Mouse (Mus musculus) cortical plate, adult 2 months (tissue): ENCODE results near the gene Lin52. TPM values are rescaled to one million over a fixed set of nuclear protein-coding genes. Genes with fewer than 3 reads are reported as not detected.

Experiments
- H3K27ac ChIP-seq: fragments of 200-500 bp; 2 replicates; pipeline ENCODE4 v1.5.1; 2012; ENCODE audit warnings: low read length, control low read depth, inconsistent platforms; ENCODE audit not compliant: insufficient read depth
- H3K4me1 ChIP-seq: fragments of 200-500 bp; 2 replicates; pipeline ENCODE4 v1.6.1; 2011; ENCODE audit warnings: low read length; ENCODE audit not compliant: control insufficient read depth, insufficient read depth
- H3K4me3 ChIP-seq: fragments of 200-500 bp; 2 replicates; pipeline ENCODE4 v1.5.1; 2011; ENCODE audit warnings: mild to moderate bottlenecking, low read length, control low read depth; ENCODE audit not compliant: insufficient read depth
- CTCF ChIP-seq: fragments of 200-500 bp; IDR thresholded peaks from 2 replicates; pipeline ENCODE4 v1.5.1; 2011; ENCODE audit warnings: mild to moderate bottlenecking, control low read depth, low read length; ENCODE audit not compliant: insufficient read depth; ENCODE audit errors: extremely low read depth
- POLR2A ChIP-seq: fragments of 200-500 bp; IDR thresholded peaks from 2 replicates; pipeline ENCODE4 v1.6.1; 2011; ENCODE audit warnings: mild to moderate bottlenecking, low read length, control low read depth; ENCODE audit not compliant: insufficient read depth; ENCODE audit errors: extremely low read depth
- polyA plus RNA-seq: library from polyadenylated mRNA; depleted of rRNA; stranded (reverse); fragments of >200 nt; gene quantifications from 2 replicates; pipeline ENCODE4 v1.2.3, GENCODE M21; 2012; rRNA removed

The Lin52 gene
- 31.4 and 41.0 TPM in 2 replicates for polyA plus RNA-seq

DNA sequence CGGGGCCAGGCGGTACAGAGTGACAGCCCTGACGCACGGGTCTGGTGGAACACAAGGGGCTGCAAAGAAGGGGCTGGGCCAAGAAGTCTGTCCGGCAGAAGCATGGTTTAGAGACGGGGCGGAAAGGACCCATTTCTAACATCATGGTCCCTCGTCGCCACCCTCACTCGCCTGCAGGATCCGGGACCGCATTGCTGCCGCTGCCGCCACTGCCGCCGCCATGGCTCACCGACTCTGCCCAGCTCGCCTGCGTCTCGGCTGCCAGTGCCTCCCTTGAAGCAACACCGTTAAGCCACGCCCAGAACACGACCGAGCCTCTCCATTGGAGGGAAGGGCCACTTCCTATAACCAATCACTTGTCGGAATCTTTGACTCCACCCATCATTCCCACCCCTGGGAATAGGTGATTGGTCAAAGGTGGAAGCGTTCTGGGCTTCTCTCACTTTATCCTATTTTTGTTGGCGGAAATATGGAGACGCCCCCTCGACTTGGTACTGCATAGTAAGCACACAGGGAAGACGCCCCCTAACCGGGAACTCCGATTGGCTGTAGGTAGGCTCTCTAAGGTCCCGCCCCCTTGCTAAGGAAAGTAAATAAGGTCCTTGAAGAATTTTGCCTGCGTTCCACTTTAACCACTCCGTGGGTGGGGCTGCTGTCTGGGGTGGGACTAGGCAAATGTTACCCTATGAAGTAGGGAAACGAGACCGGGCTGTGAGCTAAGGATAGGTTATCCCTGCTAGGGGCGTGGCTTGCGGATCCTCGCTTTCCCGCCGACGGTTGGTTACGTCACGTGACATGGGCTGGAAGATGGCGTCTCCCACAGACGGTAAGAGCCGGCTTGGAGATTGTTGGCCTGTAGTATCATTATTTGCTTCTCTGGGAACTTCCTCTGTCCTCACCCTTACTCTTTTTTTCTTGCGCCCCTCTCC, at the start of gene Lin52, which contains the start of gene Aldh6a1:
TSS of gene Lin52 (plus strand) at position 705 of the 929 bp plus-strand sequence.
TSS of gene Aldh6a1 (minus strand) at position 287 of the 929 bp plus-strand sequence.
- TF ChIP-seq POLR2A (peak; percentile 98), CTCF (no peak)
- Histone ChIP-seq H3K4me1 (no peaks in the 10 kb centered on the region), H3K4me3 (peak within 1 kb of the TSS; percentile 49), H3K27ac (0 out of 2 replicates have a peak within 1 kb of the TSS, but pooled peaks have one; percentile 12)

DNA sequence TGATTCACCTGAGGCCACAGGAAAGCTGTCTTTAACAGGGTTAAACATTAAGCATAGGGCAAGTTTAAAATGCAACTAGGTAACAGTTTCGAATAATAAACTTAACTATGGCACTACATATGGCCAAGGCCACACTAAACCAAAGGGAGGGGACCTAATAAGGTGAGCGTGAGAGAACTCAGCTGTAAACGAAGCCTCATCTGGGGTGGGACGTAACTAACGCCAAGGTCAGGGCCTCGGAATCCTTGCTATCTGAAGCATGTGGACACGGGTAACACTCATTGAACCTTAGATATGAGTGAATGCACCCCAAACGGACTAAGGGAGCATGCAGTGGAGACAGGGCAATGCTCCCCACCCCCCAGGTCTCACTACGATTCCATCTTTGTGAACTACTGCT, 48.3 kb upstream of the Lin52 start:
- Histone ChIP-seq H3K4me3 (no peak overlapping the region), H3K27ac (no peak overlapping the region), H3K4me1 (no peaks in the 10 kb centered on the region)
- TF ChIP-seq POLR2A (no peak), CTCF (no peak)

DNA sequence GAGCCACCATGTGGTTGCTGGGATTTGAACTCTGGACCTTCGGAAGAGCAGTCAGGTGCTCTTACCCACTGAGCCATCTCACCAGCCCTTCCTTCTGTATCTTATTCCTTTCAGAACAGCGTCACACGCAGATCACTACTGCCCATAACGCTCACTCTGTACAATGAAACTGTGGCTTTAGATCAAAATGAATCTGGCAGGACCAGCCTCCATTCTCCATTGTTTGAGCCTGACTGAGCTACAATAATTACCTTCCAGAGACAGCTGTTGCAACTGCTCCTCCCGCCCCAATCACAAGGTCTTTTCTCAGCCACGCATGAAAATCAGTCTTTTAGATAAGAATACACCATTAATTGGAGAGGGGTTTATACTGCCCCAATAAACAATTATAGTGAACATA, 46.7 kb upstream of the Lin52 start:
- Histone ChIP-seq H3K27ac (no peak overlapping the region), H3K4me1 (no peaks in the 10 kb centered on the region; the same call in 1 of the 2 replicates), H3K4me3 (no peak overlapping the region)
- TF ChIP-seq POLR2A (no peak), CTCF (no peak)

DNA sequence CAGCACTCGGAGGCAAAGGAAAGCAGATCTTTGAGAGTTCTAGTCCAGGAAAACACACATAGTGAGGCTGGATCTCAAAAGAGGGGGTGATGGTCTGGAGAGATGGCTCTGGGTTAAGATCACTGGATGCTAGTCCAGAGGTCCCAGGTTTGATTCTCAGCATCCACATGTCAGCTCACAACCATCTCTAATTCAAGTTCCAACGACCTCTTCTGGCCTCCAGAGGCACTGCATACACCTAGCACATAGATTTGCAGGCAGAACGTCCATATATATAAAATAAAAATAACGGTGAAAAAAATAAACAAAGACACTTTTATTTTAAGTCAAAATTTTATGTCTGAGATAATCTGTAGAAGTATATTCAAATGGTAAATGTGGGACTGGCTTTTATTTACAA, 44.0 kb upstream of the Lin52 start:
- TF ChIP-seq CTCF (no peak), POLR2A (no peak)
- Histone ChIP-seq H3K4me1 (no peaks in the 10 kb centered on the region; the same call in 1 of the 2 replicates), H3K27ac (no peak overlapping the region), H3K4me3 (no peak overlapping the region)

DNA sequence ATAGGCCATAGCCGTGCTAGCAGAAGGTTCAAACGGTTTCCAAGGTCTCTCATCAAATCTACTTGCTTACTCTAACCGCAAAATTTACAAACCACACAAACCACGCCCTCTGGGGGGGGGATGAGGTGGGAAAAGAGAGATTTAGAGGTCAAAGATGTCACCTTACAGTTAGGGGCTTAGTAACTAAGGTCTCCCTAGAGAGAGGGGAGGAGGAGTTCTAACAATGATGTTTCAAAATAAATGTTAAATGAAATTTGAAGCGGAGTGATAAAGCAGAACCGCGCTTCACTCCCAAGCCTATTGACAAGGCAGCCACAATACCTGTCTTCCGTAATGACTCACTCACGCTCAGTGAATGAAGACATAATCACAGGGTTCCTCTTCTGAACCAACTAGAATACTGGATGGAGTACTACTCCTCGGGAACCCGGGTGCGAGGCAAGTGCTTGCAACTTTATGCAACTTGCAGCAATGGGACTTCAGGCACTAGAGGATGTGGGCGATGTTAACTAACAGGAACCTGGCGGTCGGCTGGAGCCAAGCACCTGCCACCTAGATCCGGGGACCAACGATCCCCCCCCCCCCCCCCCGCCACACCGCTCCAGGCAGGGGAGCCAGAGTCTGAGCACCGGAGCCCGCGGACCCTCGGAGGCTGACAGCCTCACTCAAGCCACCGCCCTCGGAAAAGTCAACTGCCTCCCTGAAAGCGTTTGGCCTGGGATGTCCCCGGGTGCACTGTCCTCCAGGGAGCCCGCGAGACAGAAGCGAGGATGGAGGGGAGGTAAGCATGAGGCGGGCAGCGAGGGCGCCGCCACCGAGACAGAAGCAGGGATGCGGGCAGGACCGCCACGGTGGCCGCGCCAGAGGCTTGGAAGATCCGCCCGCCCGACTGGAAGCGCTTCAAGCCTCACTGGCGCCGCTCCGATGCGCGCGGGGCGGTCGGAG, 43.1 kb upstream of the Lin52 start:
- H3K4me3 ChIP-seq, result peak overlapping the region; percentile 48
- no peaks in the 10 kb centered on the region; the same call in 1 of the 2 replicates for H3K4me1 ChIP-seq
- no peak for TF ChIP-seq POLR2A
- no peak for TF ChIP-seq CTCF
- H3K27ac ChIP-seq, result peak overlapping the region; percentile 88

DNA sequence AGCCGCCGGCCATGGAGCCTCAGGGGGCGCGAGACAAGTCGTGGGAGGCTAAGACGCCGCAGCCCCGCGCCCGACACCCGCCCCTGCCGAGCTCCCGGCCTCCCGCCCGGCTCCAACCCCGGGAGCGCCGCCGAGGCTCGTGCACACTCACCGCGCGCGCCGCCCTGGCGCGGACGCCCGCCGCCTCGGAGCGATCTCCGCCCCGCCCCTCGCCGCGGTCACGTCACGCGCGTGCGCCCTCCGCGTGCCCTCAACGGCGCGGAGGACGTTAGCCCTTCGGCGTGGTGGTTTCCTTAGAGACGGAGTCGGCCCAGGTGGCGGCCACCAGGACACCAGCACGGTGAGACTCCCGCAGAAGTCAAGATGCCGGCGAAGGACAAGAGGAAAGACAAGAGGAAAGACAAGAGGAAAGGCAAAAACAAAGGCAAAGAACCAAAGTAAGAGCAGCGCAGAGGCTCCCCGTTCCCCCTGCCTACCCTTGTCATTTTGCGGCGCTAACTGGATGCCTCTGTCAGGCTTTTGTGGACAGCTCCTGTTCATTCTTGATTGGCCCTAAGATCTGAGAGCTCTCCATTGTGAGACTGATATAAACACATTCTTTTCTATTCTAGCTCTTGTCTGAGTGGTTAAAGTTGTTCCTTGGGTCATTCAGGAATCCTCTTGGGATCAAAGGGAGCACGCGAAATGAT, 42.3 kb upstream of the Lin52 start, which contains the start of the genes Entpd5 and Bbof1:
TSS of gene Entpd5 (minus strand) at position 211 of the 689 bp plus-strand sequence.
TSS of gene Bbof1 (plus strand) at position 253 of the 689 bp plus-strand sequence.
- TF ChIP-seq CTCF (no peak), POLR2A (peak; percentile 77)
- peak within 1 kb of the TSS; percentile 88 for H3K27ac ChIP-seq
- no peaks in the 10 kb centered on the region; the same call in 1 of the 2 replicates for H3K4me1 ChIP-seq
- H3K4me3 ChIP-seq, result peak within 1 kb of the TSS; percentile 48

DNA sequence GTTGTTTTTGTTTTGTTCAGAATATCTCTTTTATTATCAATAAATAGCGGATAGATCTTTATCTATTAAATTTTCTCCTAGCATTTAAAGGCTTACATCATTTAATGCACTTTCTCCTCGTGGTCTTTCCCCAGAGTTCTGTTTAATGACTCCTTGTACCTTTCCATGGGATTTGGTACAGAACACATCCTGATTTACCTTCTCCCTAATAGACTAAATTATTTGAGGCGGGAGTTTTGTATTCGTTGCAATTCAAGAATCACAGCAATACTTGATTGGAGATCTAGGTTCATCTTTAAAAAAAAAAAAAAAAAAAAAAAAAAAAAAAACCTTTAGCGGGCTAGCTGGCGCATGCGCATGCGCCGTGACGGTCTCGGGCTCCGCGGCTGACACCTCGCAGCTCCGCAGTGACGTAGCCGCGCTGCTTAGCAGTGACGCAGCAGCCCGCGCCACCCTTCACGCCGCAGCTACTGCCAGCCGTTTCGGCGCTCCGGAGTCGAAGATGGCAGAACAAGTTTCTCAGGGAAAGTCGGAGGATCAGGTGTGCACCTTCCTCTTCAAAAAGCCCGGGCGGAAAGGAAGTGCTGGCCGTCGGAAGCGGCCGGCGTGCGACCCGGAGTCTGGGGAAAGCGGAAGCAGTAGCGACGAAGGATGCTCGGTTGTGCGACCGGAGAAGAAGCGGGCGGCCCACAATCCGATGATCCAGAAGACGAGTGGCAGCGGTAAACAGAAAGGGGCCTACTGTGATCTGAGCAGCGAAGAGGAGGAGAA, 34.2 kb upstream of the Lin52 start, which contains the start of gene Rnf113a2:
TSS of gene Rnf113a2 (plus strand) at position 363 of the 771 bp plus-strand sequence.
- peak; percentile 84 for TF ChIP-seq POLR2A
- TF ChIP-seq CTCF, result no peak

DNA sequence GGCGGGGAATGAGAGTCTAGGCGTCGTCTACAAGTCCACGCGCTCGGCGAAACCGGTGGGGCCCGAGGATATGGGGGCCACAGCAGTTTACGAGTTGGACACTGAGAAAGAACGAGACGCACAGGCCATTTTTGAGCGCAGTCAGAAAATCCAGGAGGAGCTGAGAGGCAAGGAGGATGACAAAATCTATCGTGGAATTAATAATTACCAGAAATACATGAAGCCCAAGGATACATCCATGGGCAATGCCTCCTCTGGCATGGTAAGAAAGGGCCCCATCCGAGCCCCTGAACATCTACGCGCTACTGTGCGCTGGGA, 33.7 kb upstream of the Lin52 start:
- peak overlapping the region; percentile 26 for H3K4me3 ChIP-seq
- no peak overlapping the region; the same call in 1 of the 2 replicates for H3K27ac ChIP-seq
- no peak for TF ChIP-seq CTCF
- TF ChIP-seq POLR2A, result no peak
- peaks cover 1% of the 10 kb centered on the region; the same call in 1 of the 2 replicates for H3K4me1 ChIP-seq

More for the DNA sequence above, 34.2 kb upstream of the Lin52 start, which contains the start of gene Rnf113a2:
- Histone ChIP-seq H3K4me1 (peaks cover 1% of the 10 kb centered on the region; the same call in 1 of the 2 replicates), H3K4me3 (peak within 1 kb of the TSS; percentile 26), H3K27ac (no peak within 1 kb of the TSS; the same call in 1 of the 2 replicates)
